Mouse (Mus musculus) liver, postnatal 0 days (tissue): Measurements from ENCODE around the gene Tex2.

Experiments
- CTCF ChIP-seq: sonication (generic); IDR thresholded peaks from 2 replicates; pipeline ENCODE4 v1.5.1; 2016; ENCODE audit warnings: antibody characterized with exemption, low read depth
- EP300 ChIP-seq: IDR thresholded peaks from 2 replicates; pipeline ENCODE4 v1.6.1; 2016; ENCODE audit warnings: antibody characterized with exemption, low read depth, mild to moderate bottlenecking

DNA sequence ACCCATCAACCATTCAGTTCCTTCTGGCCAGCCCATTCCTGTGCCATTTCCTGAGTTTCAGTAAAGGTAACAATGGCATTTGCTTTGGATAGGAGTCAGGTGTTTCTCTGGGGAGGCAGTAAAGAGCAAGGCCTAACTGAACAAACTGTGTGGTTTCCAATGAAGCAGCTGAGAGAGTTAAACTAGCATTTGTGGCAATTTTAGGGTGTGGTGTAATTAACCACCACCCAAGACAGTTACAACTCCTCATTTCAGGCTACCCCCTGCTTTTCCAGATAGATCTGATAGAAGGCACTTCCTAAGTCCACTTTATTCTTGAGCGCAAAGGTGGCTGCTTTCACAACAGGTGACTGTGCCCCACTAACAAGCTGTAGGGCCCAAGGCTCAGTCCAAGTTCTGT, 144.7 kb downstream of the Tex2 start:
- TF ChIP-seq CTCF (no peak), EP300 (no peak)
